Mouse (Mus musculus) spleen, adult 2 months (tissue): ENCODE measurements around the gene Mt3.
"Not testable (repeated sequence)": the region's sequence is repeated elsewhere in the genome, so short reads cannot be mapped to it uniquely, and the experiment has no call there.

ENCODE experiments used
- CTCF ChIP-seq: fragments of 200-500 bp; IDR thresholded peaks from 2 replicates; pipeline ENCODE4 v1.5.1; 2011; ENCODE audit warnings: mild to moderate bottlenecking, inconsistent platforms; ENCODE audit not compliant: insufficient read depth, insufficient read length, insufficient replicate concordance; ENCODE audit errors: extremely low read depth
- POLR2A ChIP-seq: fragments of 200-500 bp; IDR thresholded peaks from 2 replicates; pipeline ENCODE4 v1.6.1; 2011; ENCODE audit warnings: low read depth, low read length, inconsistent platforms

GRCm38 (mm10) chr8:94165772-94166171 lies 13.4 kb downstream of the Mt3 start:
- not testable (repeated sequence) for TF ChIP-seq POLR2A, CTCF
